Mouse (Mus musculus) spleen, adult 12 weeks (tissue): ENCODE results near the gene Dcaf8.
"Not testable (repeated sequence)": the region's sequence is repeated elsewhere in the genome, so short reads cannot be mapped to it uniquely, and the experiment has no call there.

Experiments used
- DNase-seq: peaks from one replicate; pipeline ENCODE4 v3.0.0; 2022; ENCODE audit warnings: low spot score

Dcaf8 gene

GRCm38 (mm10) chr1:172218164-172218910 is 70.5 kb downstream of the Dcaf8 start:
- DNase-seq = no peak

- DNase-seq = no peak
Observed at GRCm38 (mm10) chr1:172219451-172220406, 71.8 kb downstream of the Dcaf8 start, which contains the start of gene Casq1. Gene Casq1 (minus strand): TSS chr1:172219868.

DNA sequence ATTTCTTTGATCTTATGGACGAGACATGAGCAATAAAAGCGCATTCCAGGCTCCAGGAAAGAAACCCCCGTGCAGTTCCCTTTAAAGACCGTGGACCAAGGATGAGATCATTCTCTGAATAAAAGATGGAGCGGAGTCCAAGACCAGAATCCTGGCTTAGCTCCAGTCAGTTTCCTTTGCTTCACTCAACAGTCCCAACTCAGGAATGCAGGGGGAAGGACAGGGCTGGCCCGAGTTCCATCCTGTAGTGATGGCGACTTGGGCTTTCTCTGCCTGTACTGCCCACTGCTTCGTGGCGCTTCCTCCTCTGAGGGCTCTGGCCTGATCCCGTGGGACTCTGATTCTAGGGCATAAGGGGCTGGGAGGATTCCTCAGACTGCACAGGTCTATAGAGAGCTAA is 72.5 kb downstream of the Dcaf8 start:
- DNase-seq = no peak

DNA sequence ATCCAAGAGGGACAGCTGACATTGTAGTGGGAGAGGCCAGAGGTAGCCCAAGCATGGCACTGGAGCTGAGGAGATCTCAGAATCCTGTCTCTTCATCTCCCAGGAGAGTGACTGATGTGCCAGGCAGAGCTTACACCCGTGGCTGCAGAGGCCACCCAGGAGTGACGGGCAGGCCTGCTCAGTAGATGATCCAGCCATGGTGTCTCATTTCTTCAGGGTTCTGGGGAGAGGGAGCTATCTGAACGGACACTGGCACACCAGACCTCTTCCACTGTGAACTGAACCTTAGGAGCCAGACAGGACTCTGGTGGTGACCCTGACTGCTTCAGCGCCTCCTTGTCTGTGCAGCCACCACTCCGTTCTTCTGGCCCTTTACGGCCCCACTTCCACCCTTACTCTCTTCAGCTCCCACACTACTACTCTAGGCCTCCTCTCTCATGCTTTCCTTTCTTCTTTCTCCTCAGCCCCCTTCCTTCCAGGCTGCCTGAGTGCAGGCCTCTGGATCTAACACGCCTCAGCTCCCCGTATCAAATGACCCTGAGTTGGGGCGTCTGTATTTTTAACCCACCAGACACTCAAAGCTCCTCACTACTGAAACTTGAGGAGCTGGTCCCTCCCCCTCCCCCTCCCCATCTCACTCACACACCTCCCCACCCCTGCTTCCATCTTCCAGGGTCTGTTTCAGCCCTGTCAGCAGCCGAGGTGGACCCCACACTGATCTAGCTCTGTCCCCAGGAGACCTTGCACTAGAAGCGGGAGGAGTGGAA is 73.6 kb downstream of the Dcaf8 start:
- DNase-seq = no peak

GRCm38 (mm10) chr1:172228209-172228608 is 80.3 kb downstream of the Dcaf8 start:
- DNase-seq = no peak

- no peak for DNase-seq
Observed at GRCm38 (mm10) chr1:172229215-172229614, 81.3 kb downstream of the Dcaf8 start.

DNA sequence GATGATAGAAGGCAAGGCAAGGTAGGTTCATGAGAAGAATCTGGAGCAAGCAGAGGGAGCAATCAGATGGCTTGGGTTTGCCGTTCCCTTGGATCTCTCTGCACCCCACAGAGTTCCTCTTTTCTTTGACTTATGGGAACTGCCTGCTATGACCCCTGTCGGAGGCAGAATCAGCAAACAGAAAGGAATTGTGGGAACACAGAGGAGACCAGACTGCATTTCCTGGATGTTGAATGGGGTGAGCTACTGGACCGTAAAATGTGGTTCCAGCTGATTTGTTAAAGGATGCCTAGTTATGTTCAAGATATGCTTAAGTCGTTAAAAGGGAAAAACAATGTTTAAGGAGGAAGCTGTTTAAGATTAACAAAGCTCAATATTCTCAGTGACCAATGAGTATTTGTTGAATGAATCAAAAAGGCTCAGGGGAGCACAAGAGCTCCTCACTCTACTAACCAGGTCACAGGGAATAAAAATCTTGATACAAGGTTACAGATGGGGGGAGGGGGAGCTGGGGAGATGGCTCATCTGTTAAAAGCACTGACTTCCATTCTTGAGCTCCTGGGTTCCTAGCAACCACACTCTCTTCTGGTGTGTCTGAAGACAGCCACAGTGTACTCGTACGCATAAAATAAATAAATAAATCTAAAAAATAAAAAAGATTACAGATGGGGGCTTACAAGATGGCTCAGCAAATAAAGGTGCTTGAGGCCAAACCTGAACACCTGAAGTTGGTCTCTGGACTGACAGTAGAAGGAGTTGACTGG is 93.2 kb downstream of the Dcaf8 start:
- no peak for DNase-seq

DNA sequence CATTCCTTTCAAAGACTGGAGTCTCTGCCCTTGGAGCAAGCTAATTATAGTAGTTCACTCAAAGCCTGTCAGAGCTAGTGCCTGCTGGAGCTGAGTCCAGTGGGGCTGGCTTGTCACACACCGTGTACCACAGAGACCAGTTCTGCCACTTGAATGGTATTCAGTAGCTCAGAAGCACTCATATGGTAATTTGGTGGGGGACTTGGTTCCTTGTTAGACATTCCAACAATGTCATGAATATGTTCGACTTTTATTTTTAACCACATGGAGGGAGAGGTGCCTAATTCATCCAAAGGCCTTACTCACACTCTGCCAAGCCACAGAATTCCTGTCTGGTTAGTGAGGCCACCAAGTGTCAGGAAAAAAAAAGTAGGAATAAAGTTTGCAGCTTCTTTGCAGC is 94.5 kb downstream of the Dcaf8 start:
- DNase-seq = no peak

DNA sequence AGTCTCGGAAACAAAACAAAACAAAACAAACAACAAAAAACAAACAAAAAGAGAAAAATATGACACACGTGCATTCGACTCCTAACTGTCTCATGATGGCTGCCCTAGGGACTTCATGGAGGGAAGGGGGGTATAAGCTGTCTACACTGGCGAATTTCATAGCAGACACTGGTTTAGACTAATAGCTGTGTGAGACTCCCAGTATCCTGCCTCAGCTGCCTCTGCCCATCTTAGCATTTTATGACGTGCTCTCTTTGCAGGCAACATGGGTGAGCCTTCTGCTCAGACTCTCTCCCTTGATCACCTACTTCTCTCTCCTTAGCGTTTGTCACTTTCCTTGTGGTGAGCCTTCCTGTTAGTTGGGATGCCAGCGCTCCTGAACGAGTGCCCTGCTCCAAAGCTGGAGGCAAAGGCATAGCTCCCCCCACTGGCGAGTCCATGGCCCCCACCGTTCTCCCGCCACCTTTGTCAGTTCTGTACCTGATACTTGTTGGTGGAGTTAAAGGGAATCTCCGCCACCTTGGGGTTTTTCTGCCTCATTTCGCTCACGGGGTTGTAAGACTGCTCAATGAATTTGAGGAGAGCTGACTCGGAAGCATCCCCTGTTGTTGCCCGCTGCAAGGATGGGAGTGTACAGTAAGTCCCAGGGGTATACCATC is 95.8 kb downstream of the Dcaf8 start:
- no peak for DNase-seq

DNA sequence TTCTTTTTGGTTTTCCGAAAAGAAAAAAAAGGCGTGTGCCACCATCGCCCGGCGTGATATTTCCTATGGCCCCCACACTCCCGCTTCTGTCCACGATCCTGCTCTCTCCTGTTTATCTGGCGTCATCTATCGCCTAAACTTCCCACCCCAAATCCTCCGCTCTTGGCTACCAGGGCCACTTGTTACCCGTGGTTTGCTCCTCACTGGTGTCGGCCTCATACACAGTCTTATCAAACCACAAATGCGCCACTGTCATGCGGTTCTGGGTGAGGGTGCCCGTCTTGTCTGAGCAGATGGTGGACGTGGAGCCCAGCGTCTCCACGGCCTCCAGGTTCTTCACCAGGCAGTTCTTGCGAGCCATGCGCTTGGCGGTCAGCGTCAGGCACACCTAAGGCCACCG is 96.8 kb downstream of the Dcaf8 start:
- not testable (repeated sequence) for DNase-seq
